Mouse (Mus musculus) gastrocnemius, postnatal 10 days (tissue): Measurements from ENCODE around the gene Olfr974. TPM values are rescaled to one million over a fixed set of nuclear protein-coding genes. Genes with fewer than 3 reads are reported as not detected.
"Not testable (repeated sequence)": the region's sequence is repeated elsewhere in the genome, so short reads cannot be mapped to it uniquely, and the experiment has no call there.

Experiments used
- DNase-seq: peaks from one replicate; pipeline ENCODE4 v3.0.0; 2021; ENCODE audit warnings: mixed read lengths
- long read RNA-seq, 2 experiments: library from polyadenylated mRNA; stranded (forward); transcript quantifications; one replicate each; pipeline ENCODE4 v2.0.0; 2021
- total RNA-seq, 2 experiments: library from RNA; stranded (reverse); gene quantifications; 2 replicates each; pipeline ENCODE4 v1.2.3; 2021

Gene Olfr974
- not detected for total RNA-seq
- long read RNA-seq, experiment 1 = 0 reads
- long read RNA-seq, experiment 2, partial matches to known transcripts = 0 of 1 reads
- long read RNA-seq, experiment 2, other reads (novel, unspliced or antisense) = 1 of 1 reads

GRCm38 (mm10) chr9:39937201-39937600 is at the start of gene Olfr974:
TSS of gene Olfr974 (plus strand) at chr9:39937501.
- DNase-seq = no peak

- no peak for DNase-seq
These were observed 32.2 kb upstream of the Olfr974 start for GRCm38 (mm10) chr9:39905106-39905505.

GRCm38 (mm10) chr9:39907036-39907435 is 30.3 kb upstream of the Olfr974 start, which contains the start of gene Olfr229:
TSS of gene Olfr229 (plus strand) at chr9:39907336.
- DNase-seq = no peak

- DNase-seq = no peak
These were observed 27.4 kb upstream of the Olfr974 start for GRCm38 (mm10) chr9:39909939-39910338.

GRCm38 (mm10) chr9:39927975-39928836 is 9.1 kb upstream of the Olfr974 start:
- DNase-seq = not testable (repeated sequence)

GRCm38 (mm10) chr9:39928837-39929236 is 8.5 kb upstream of the Olfr974 start:
- DNase-seq = not testable (repeated sequence)

- DNase-seq = no peak
These were observed 14.6 kb downstream of the Olfr974 start, which contains the start of gene Olfr975 for GRCm38 (mm10) chr9:39951946-39952345. TSS of gene Olfr975 (minus strand) at chr9:39952046.

- not testable (repeated sequence) for DNase-seq
These were observed 23.7 kb downstream of the Olfr974 start, which contains the start of gene Olfr976 for GRCm38 (mm10) chr9:39961033-39961432. TSS of gene Olfr976 (minus strand) at chr9:39961133.

- DNase-seq = not testable (repeated sequence)
These were observed 39.4 kb downstream of the Olfr974 start for GRCm38 (mm10) chr9:39976581-39977145.

- no peak for DNase-seq
These were observed 54.5 kb downstream of the Olfr974 start, which contains the start of gene Olfr978 for GRCm38 (mm10) chr9:39991813-39992212. TSS of gene Olfr978 (plus strand) at chr9:39992113.

Other genes with a start within 250 kb of the Olfr974 start
- gene Olfr149, start 230.4 kb upstream of the Olfr974 start, total RNA-seq = not detected
- not detected for gene Olfr965, start 226.1 kb upstream of the Olfr974 start, total RNA-seq
- not detected for gene Olfr150, start 206.5 kb upstream of the Olfr974 start, total RNA-seq
- not detected for gene Olfr967, start 191.3 kb upstream of the Olfr974 start, total RNA-seq
- gene Olfr968, start 154.2 kb upstream of the Olfr974 start, total RNA-seq = not detected
- gene Olfr969, start 146.6 kb upstream of the Olfr974 start, total RNA-seq = not detected
- not detected for gene Olfr970, start 128.6 kb upstream of the Olfr974 start, total RNA-seq
- gene Olfr971, start 100.6 kb upstream of the Olfr974 start, total RNA-seq = not detected
- gene Olfr972, start 71.1 kb upstream of the Olfr974 start, total RNA-seq = not detected
- gene Olfr229, start 30.2 kb upstream of the Olfr974 start, total RNA-seq = not detected
- not detected for gene Olfr975, start 14.5 kb downstream of the Olfr974 start, total RNA-seq
- gene Olfr976, start 23.6 kb downstream of the Olfr974 start, total RNA-seq = not detected
- gene Olfr978, start 54.6 kb downstream of the Olfr974 start, total RNA-seq = not detected
- not detected for gene Olfr979, start 66.0 kb downstream of the Olfr974 start, total RNA-seq
- gene Olfr980, start 72.1 kb downstream of the Olfr974 start, total RNA-seq = not detected
- not detected for gene Olfr981, start 84.0 kb downstream of the Olfr974 start, total RNA-seq
- not detected for gene Olfr982, start 136.3 kb downstream of the Olfr974 start, total RNA-seq
- gene Olfr983, start 156.1 kb downstream of the Olfr974 start, total RNA-seq = not detected
- not detected for gene Olfr984, start 176.7 kb downstream of the Olfr974 start, total RNA-seq
- gene Olfr985, start 192.7 kb downstream of the Olfr974 start, total RNA-seq = not detected
- gene Tmem225, start 210.6 kb downstream of the Olfr974 start, total RNA-seq = not detected
- gene Olfr986, start 243.4 kb downstream of the Olfr974 start, total RNA-seq = not detected